Mouse (Mus musculus) brain, embryonic 14.5 days (tissue): ENCODE measurements around the gene Rab11fip5.

Source experiments
- CTCF ChIP-seq: fragments of 200-500 bp; IDR thresholded peaks from 2 replicates; pipeline ENCODE4 v1.5.1; 2012; ENCODE audit warnings: inconsistent platforms, mild to moderate bottlenecking, moderate library complexity, borderline replicate concordance; ENCODE audit not compliant: insufficient read depth, insufficient read length; ENCODE audit errors: extremely low read depth
- POLR2A ChIP-seq: fragments of 200-500 bp; IDR thresholded peaks from 2 replicates; pipeline ENCODE4 v1.6.1; 2012; ENCODE audit warnings: mild to moderate bottlenecking, inconsistent platforms, borderline replicate concordance; ENCODE audit not compliant: poor library complexity, insufficient read depth, insufficient read length, severe bottlenecking; ENCODE audit errors: extremely low read depth

DNA sequence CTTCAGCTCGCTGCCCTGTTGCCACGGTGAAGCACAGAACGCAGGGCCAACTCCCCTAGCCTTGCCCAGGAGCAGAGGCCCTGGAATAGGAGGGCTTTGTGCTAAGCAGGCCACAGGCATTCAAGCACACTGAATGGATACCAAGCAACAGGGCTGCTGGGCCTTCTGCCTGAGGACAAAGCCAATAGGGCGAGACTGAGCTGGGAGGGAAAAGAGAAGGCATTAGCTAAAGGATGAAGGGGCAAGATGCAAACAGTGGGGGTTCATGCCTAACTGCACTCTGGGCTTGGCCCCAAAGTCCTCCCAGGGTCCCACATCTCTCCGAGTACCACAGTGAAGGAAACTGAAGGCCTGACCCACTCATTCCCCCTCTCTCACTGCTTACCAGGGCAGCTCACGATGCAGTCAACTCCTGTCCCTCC lies 54.0 kb downstream of the Rab11fip5 start:
- TF ChIP-seq POLR2A (no peak), CTCF (no peak)
